Mouse (Mus musculus): Measurements from ENCODE around the gene Kalrn. TPM values are rescaled to one million over a fixed set of nuclear protein-coding genes. Genes with fewer than 3 reads are reported as not detected.

Gene Kalrn
- polyA plus RNA-seq (2015; fragmentation: Nextera tagmentation; extraction: Ambion mirVana), result 14.0 and 15.6 TPM in 2 replicates

DNA sequence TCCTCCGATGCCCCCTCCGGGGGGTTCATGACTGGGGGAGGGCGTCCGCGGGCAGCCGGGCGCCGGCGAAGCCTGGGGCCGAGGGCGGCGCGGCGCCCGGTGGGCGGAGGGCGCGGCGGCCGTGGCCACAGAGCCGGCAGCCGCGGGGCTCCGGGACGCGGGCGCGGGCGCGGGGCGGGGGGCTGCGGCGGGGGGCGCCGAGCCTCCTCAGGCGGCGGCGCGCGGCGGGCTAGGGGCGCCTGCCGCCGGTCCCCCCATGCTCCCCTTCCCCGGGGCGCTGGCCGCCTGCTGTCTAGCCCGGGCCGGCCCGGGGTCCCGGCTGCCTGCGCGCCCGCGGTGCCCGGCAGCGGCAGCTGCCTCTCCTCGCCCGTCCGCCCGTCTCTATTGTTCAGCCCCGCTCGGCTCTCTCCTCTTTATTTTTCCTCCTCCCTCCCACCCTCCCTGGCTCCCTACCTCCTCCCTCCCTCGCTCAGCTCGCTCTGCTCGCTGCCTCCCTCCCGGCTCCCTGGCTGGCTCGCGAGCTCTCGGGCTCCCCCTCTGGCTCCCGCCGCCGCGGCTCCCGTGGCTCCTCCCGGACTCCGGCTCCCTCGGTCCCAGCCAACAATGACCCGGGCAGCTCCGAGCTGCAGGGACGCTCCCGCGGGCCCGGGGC, at the start of gene Kalrn:
Gene Kalrn, minus strand, starts transcription at position 382 of the 652 bp plus-strand sequence.
- peak; percentile 94 for ATAC-seq (ENCODE audit: low FRiP score, low read depth)
- under 1% methylated on average over 39 of the region's 84 CpGs for WGBS
- H3K36me3 ChIP-seq, result no peaks in the 10 kb centered on the region; the same call in 1 of the 2 replicates
- H3K27me3 ChIP-seq, result peaks cover 8% of the 10 kb centered on the region; the same call in 1 of the 2 replicates
- H3K4me3 ChIP-seq, result peak within 1 kb of the TSS; percentile 76
- H3K27ac ChIP-seq, result peak within 1 kb of the TSS; percentile 95
- H3K4me2 ChIP-seq (replicated peaks), result peak within 1 kb of the TSS; percentile 93
- peaks cover 15% of the 10 kb centered on the region for H3K4me1 ChIP-seq
- no peaks in the 10 kb centered on the region for H3K9me3 ChIP-seq
- H3K9ac ChIP-seq, result peak within 1 kb of the TSS; percentile 95

- H3K4me3 ChIP-seq, result no peak overlapping the region
- H3K27ac ChIP-seq, result no peak overlapping the region
- ATAC-seq (ENCODE audit: low FRiP score, low read depth), result no peak
- no peak overlapping the region for H3K4me2 ChIP-seq (replicated peaks)
- H3K4me1 ChIP-seq, result no peaks in the 10 kb centered on the region
- no peak overlapping the region for H3K9ac ChIP-seq
- H3K9me3 ChIP-seq, result peaks cover 8% of the 10 kb centered on the region; the same call in 1 of the 2 replicates
- 78% methylated on average over 2 of the region's 2 CpGs for WGBS
- H3K27me3 ChIP-seq, result peaks cover 6% of the 10 kb centered on the region; the same call in 1 of the 2 replicates
- no peaks in the 10 kb centered on the region for H3K36me3 ChIP-seq
Measured at GRCm38 (mm10) chr16:34614021-34614420, 40.7 kb upstream of the Kalrn start.

- H3K36me3 ChIP-seq, result no peaks in the 10 kb centered on the region
- WGBS, result 69% methylated on average over 1 of the region's 1 CpGs
- 0 out of 2 replicates have a peak, but pooled peaks cover 2% of the 10 kb centered on the region for H3K9me3 ChIP-seq
- no peak overlapping the region for H3K4me2 ChIP-seq (replicated peaks)
- peaks cover 4% of the 10 kb centered on the region for H3K4me1 ChIP-seq
- H3K27me3 ChIP-seq, result peaks cover 6% of the 10 kb centered on the region; the same call in 1 of the 2 replicates
- no peak for ATAC-seq (ENCODE audit: low FRiP score, low read depth)
- H3K9ac ChIP-seq, result no peak overlapping the region
- H3K4me3 ChIP-seq, result no peak overlapping the region
- H3K27ac ChIP-seq, result no peak overlapping the region
Measured at GRCm38 (mm10) chr16:34610137-34610536, 36.8 kb upstream of the Kalrn start.

DNA sequence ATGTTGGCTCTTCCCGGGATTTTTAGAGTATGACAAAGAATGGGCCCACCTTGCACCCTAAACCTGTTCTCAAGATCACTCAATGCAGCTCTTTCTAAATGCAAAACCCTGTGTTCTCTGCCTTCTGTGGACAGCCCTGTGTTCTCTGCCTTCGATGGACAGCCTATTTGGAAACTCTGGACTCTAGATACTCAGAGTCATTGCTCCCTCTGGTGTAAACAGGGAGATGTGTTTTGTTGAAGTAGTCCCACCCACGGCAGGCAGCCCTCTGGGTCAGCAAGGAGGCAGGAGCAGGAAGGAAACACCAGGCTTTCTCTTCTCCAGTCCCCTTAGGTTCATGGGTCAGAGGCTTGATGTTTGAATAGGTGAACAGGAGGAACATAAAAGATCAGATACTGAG, 32.3 kb upstream of the Kalrn start:
- WGBS, result 34% methylated on average over 3 of the region's 3 CpGs
- no peak for ATAC-seq (ENCODE audit: low FRiP score, low read depth)
- no peak overlapping the region for H3K9ac ChIP-seq
- no peak overlapping the region for H3K4me3 ChIP-seq
- H3K4me2 ChIP-seq (replicated peaks), result no peak overlapping the region
- no peaks in the 10 kb centered on the region for H3K9me3 ChIP-seq
- no peaks in the 10 kb centered on the region for H3K36me3 ChIP-seq
- peaks cover 13% of the 10 kb centered on the region for H3K27me3 ChIP-seq
- peaks cover 9% of the 10 kb centered on the region for H3K4me1 ChIP-seq
- H3K27ac ChIP-seq, result no peak overlapping the region

- WGBS, result 61% methylated on average over 6 of the region's 6 CpGs
Measured at GRCm38 (mm10) chr16:34603854-34604253, 30.5 kb upstream of the Kalrn start.

GRCm38 (mm10) chr16:34603076-34603475, 29.7 kb upstream of the Kalrn start:
- Histone ChIP-seq H3K9me3 (peaks cover 8% of the 10 kb centered on the region; the same call in 1 of the 2 replicates), H3K27me3 (peaks cover 10% of the 10 kb centered on the region), H3K4me2 (replicated peaks) (no peak overlapping the region), H3K36me3 (no peaks in the 10 kb centered on the region), H3K9ac (no peak overlapping the region), H3K4me1 (peaks cover 9% of the 10 kb centered on the region), H3K4me3 (no peak overlapping the region), H3K27ac (no peak overlapping the region)
- ATAC-seq (ENCODE audit: low FRiP score, low read depth), result no peak
- WGBS, result 70% methylated on average over 4 of the region's 4 CpGs

More at GRCm38 (mm10) chr16:34603854-34604253, 30.5 kb upstream of the Kalrn start:
- Histone ChIP-seq H3K27me3 (peaks cover 7% of the 10 kb centered on the region), H3K27ac (no peak overlapping the region), H3K4me2 (replicated peaks) (no peak overlapping the region), H3K9ac (no peak overlapping the region), H3K36me3 (no peaks in the 10 kb centered on the region), H3K4me1 (peaks cover 9% of the 10 kb centered on the region), H3K4me3 (no peak overlapping the region), H3K9me3 (peaks cover 8% of the 10 kb centered on the region; the same call in 1 of the 2 replicates)
- no peak for ATAC-seq (ENCODE audit: low FRiP score, low read depth)

- WGBS, result 56% methylated on average over 4 of the region's 4 CpGs
- H3K27ac ChIP-seq, result no peak overlapping the region
- no peak for ATAC-seq (ENCODE audit: low FRiP score, low read depth)
- H3K9ac ChIP-seq, result no peak overlapping the region
- no peak overlapping the region for H3K4me3 ChIP-seq
- no peaks in the 10 kb centered on the region for H3K36me3 ChIP-seq
- H3K9me3 ChIP-seq, result peaks cover 8% of the 10 kb centered on the region; the same call in 1 of the 2 replicates
- H3K4me2 ChIP-seq (replicated peaks), result no peak overlapping the region
- peaks cover 10% of the 10 kb centered on the region for H3K27me3 ChIP-seq
- H3K4me1 ChIP-seq, result peaks cover 9% of the 10 kb centered on the region
Measured at GRCm38 (mm10) chr16:34601954-34602353, 28.6 kb upstream of the Kalrn start.

DNA sequence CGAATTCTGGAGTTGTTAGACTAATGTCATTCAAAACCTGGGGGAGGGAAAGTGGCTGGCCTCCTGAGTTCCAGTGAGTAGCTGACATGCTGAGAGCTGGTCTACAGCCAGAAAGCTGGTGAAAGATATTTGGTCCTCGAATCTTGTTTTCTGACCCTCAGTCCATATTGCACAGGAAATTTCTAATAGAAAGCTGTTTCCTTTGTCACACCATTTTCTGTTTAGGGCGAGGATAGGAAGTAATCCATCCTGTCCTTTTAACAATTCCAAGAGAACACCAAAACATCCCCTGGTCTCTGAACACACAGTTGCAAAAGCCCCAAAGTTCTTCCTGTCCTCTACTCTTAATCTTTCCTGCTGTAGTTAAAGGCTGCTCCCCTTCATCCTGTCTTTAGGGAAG, 22.0 kb upstream of the Kalrn start:
- 27% methylated on average over 3 of the region's 3 CpGs for WGBS
- no peaks in the 10 kb centered on the region for H3K4me1 ChIP-seq
- H3K4me2 ChIP-seq (replicated peaks), result no peak overlapping the region
- no peak for ATAC-seq (ENCODE audit: low FRiP score, low read depth)
- H3K9ac ChIP-seq, result no peak overlapping the region
- no peaks in the 10 kb centered on the region for H3K36me3 ChIP-seq
- 0 out of 2 replicates have a peak, but pooled peaks cover 3% of the 10 kb centered on the region for H3K27me3 ChIP-seq
- H3K9me3 ChIP-seq, result peaks cover 6% of the 10 kb centered on the region; the same call in 1 of the 2 replicates
- no peak overlapping the region for H3K27ac ChIP-seq
- H3K4me3 ChIP-seq, result no peak overlapping the region

- no peak for ATAC-seq (ENCODE audit: low FRiP score, low read depth)
- 68% methylated on average over 8 of the region's 8 CpGs for WGBS
- no peak overlapping the region for H3K4me2 ChIP-seq (replicated peaks)
- no peak overlapping the region for H3K4me3 ChIP-seq
- 0 out of 2 replicates have a peak, but pooled peaks cover 3% of the 10 kb centered on the region for H3K27me3 ChIP-seq
- H3K4me1 ChIP-seq, result no peaks in the 10 kb centered on the region
- H3K27ac ChIP-seq, result no peak overlapping the region
- no peaks in the 10 kb centered on the region for H3K9me3 ChIP-seq
- H3K9ac ChIP-seq, result no peak overlapping the region
- no peaks in the 10 kb centered on the region for H3K36me3 ChIP-seq
Measured at GRCm38 (mm10) chr16:34594597-34595262, 21.4 kb upstream of the Kalrn start.

DNA sequence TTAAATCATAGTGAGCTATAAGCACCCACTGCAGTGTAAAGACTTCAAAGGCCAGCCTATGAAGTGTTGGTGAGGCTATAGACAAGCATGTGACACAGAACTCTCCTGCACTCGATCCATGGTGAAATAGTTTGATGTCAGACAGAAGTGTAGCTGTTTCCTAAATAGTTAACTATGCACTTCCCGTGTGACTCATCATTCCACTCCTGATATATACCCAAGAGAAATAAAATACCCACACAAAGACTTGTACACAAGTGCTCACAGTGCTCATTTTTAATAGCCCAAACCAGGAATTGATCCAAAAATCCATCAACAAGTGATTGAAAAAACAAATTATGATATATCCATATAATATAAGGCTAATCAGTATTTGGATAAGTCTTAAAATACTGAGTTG, 19.4 kb upstream of the Kalrn start:
- ATAC-seq (ENCODE audit: low FRiP score, low read depth), result no peak
- no peaks in the 10 kb centered on the region for H3K27me3 ChIP-seq
- WGBS, result 72% methylated on average over 2 of the region's 2 CpGs

GRCm38 (mm10) chr16:34591934-34592333, 18.6 kb upstream of the Kalrn start:
- no peaks in the 10 kb centered on the region for H3K36me3 ChIP-seq
- no peak overlapping the region for H3K27ac ChIP-seq
- H3K4me1 ChIP-seq, result no peaks in the 10 kb centered on the region
- no peak overlapping the region for H3K4me3 ChIP-seq
- no peak overlapping the region for H3K4me2 ChIP-seq (replicated peaks)
- no peaks in the 10 kb centered on the region for H3K27me3 ChIP-seq
- no peak overlapping the region for H3K9ac ChIP-seq
- no peak for ATAC-seq (ENCODE audit: low FRiP score, low read depth)
- H3K9me3 ChIP-seq, result no peaks in the 10 kb centered on the region
- WGBS, result 88% methylated on average over 1 of the region's 1 CpGs

More for the DNA sequence above, 19.4 kb upstream of the Kalrn start:
- Histone ChIP-seq H3K36me3 (no peaks in the 10 kb centered on the region), H3K27ac (no peak overlapping the region), H3K4me1 (no peaks in the 10 kb centered on the region), H3K4me3 (no peak overlapping the region), H3K4me2 (replicated peaks) (no peak overlapping the region), H3K9me3 (no peaks in the 10 kb centered on the region), H3K9ac (no peak overlapping the region)

DNA sequence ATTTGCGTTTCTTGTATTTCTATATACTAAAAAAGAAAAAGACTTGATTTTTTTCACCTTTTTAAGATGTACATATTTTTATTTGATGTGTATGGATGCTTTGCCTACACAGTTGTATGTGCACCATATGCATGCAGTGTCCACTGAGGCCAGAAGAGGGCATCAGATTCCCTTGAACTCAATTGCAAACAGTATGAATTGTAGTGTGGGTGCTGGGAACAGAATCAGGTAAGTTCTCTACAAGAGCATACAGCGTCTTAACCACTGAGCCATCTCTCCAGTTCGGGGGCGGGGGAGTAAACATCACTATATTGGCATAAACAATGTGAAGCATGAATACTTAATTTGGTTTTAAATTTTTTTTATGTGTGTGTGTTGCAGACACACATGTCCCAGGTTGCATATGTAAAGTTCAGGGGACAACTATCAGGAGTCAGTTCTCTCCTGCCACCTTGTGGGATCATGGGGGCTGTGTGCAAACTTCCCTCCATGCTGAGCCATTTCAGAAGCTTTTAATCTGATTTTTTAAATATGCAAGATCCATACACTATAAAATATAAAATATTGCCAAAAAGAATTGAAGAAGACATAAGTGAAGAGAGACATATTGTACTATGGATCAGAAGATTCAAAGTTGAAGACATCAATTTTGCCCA, 6.5 kb upstream of the Kalrn start:
- no peak for ATAC-seq (ENCODE audit: low FRiP score, low read depth)
- Histone ChIP-seq H3K4me1 (no peaks in the 10 kb centered on the region), H3K27ac (no peak overlapping the region), H3K4me3 (no peak overlapping the region), H3K9ac (no peak overlapping the region), H3K4me2 (replicated peaks) (no peak overlapping the region), H3K9me3 (peaks cover 4% of the 10 kb centered on the region; the same call in 1 of the 2 replicates), H3K36me3 (no peaks in the 10 kb centered on the region), H3K27me3 (peaks cover 5% of the 10 kb centered on the region; the same call in 1 of the 2 replicates)
- WGBS, result 95% methylated on average over 4 of the region's 4 CpGs
